Mouse (Mus musculus): Measurements from ENCODE around the gene Dnajc5g. TPM values are rescaled to one million over a fixed set of nuclear protein-coding genes. Genes with fewer than 3 reads are reported as not detected.

Dnajc5g gene
- polyA plus RNA-seq, 1 experiment from 2014 or later = not detected

DNA sequence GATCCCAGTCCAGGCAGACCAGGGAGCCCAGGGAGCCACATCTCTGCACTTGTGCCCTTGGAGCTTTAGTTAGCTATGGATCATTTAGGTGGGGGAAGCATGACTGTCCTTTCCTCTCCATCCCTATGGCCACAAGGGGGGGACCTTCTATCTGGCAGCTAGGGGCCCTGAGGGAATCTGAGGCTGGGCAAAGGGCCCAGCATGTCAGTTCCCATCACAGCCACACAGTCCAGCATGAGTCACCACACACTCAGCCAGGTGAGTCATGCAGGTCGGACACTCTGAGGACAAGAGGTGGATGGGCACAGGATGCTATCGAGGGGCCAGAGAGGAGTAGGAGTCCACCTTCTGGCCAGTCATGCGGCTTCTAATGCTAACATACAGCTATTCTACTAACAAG lies 45.7 kb downstream of the Dnajc5g start:
- no peak overlapping the region for H3K4me2 ChIP-seq (replicated peaks)
- WGBS = 95% methylated on average over 3 of the region's 3 CpGs
- H3K4me1 ChIP-seq = peaks cover 12% of the 10 kb centered on the region
- H3K27me3 ChIP-seq = no peaks in the 10 kb centered on the region
- H3K27ac ChIP-seq (replicated peaks) = no peak overlapping the region
- no peaks in the 10 kb centered on the region for H3K9me3 ChIP-seq (replicated peaks)
- no peak for ATAC-seq (ENCODE audit: insufficient number of reproducible peaks, low FRiP score, low TSS enrichment, low read depth)
- H3K9ac ChIP-seq = no peak overlapping the region
- H3K4me3 ChIP-seq (replicated peaks) = no peak overlapping the region
- peaks cover 17% of the 10 kb centered on the region for H3K36me3 ChIP-seq

DNA sequence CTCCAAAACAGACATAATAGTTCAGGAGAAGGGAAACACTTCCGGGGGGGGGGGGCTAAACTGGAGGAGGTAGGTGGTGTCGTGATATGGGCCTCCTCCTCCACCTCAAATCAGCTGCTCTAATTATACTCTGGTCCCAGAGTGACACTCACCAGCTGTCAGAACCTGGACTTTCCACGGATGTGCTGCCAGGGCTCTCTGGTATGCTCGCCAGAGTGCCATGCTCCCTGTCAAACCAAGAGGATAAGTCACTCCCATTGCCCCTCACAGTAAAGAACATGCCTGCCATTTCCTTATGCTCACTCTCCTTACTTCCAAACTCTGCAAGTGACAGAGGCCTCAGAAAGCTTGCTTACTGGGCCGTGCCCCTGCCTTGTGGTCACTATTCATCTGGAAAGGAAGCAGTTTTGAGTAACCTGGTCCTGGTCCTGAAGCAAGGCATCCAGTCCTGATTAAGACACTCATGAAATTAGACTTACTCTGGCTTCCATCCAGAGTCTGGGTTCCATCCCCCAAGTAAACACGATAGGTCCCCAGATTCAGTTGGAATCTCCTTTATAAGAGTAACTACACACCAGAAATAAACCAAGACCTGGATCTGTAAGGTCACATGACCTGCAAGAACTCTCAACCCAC lies 47.5 kb downstream of the Dnajc5g start:
- Histone ChIP-seq H3K9me3 (replicated peaks) (no peaks in the 10 kb centered on the region), H3K27me3 (no peaks in the 10 kb centered on the region), H3K9ac (peak overlapping the region; percentile 62), H3K4me3 (replicated peaks) (peak overlapping the region; percentile 65), H3K27ac (replicated peaks) (peak overlapping the region; percentile 88; the same call in 1 of the 2 replicates), H3K4me2 (replicated peaks) (peak overlapping the region; percentile 64), H3K36me3 (peaks cover 32% of the 10 kb centered on the region), H3K4me1 (peaks cover 12% of the 10 kb centered on the region)
- 21% methylated on average over 6 of the region's 6 CpGs for WGBS
- no peak for ATAC-seq (ENCODE audit: insufficient number of reproducible peaks, low FRiP score, low TSS enrichment, low read depth)

DNA sequence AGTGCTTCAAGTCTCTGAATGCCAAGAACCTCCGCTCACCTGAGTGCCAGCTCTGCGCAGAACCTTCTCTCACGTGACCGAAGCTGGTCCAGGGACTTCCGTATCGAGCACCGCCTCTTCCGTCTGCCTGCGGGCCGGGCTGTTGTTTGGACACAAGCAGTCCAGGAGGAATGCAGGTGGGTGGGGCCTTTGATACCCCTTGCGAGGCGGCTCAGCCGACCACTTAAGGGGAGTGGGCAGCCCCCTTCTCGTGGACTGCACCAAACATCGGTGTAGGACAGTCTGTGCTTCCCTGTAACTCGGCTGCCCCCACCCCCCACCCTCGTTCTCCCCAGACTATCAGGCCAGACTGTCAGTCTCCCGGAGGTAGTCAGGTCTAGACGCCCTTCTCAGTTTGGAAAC lies 48.1 kb downstream of the Dnajc5g start, which contains the start of gene Mpv17:
Mpv17 (minus strand) TSS at position 100 of the 402 bp plus-strand sequence.
- WGBS = under 1% methylated on average over 19 of the region's 19 CpGs
- H3K4me1 ChIP-seq = peaks cover 12% of the 10 kb centered on the region
- ATAC-seq (ENCODE audit: insufficient number of reproducible peaks, low FRiP score, low TSS enrichment, low read depth) = peak; percentile 92
- no peaks in the 10 kb centered on the region for H3K27me3 ChIP-seq
- H3K9ac ChIP-seq = peak within 1 kb of the TSS; percentile 62
- H3K4me2 ChIP-seq (replicated peaks) = peak within 1 kb of the TSS; percentile 64
- peak within 1 kb of the TSS; percentile 88 for H3K27ac ChIP-seq (replicated peaks)
- H3K9me3 ChIP-seq (replicated peaks) = no peaks in the 10 kb centered on the region
- peak within 1 kb of the TSS; percentile 65 for H3K4me3 ChIP-seq (replicated peaks)
- peaks cover 37% of the 10 kb centered on the region for H3K36me3 ChIP-seq

Other genes starting within 250 kb of the Dnajc5g start
- gene Tmem214, start 238.3 kb upstream of the Dnajc5g start, polyA plus RNA-seq (2015; fragmentation: Nextera tagmentation; extraction: Ambion mirVana) = 90.0 and 100.0 TPM in 2 replicates
- gene Agbl5, start 217.6 kb upstream of the Dnajc5g start, polyA plus RNA-seq (2015; fragmentation: Nextera tagmentation; extraction: Ambion mirVana) = 22.1 and 28.7 TPM in 2 replicates
- gene Ost4, start 198.5 kb upstream of the Dnajc5g start, polyA plus RNA-seq (2015; fragmentation: Nextera tagmentation; extraction: Ambion mirVana) = 482 and 502 TPM in 2 replicates
- 244 and 254 TPM in 2 replicates for gene Emilin1, start 192.9 kb upstream of the Dnajc5g start, polyA plus RNA-seq (2015; fragmentation: Nextera tagmentation; extraction: Ambion mirVana)
- 23.8 and 25.6 TPM in 2 replicates for gene Khk, start 184.9 kb upstream of the Dnajc5g start, polyA plus RNA-seq (2015; fragmentation: Nextera tagmentation; extraction: Ambion mirVana)
- 32.1 and 34.0 TPM in 2 replicates for gene Cgref1, start 160.7 kb upstream of the Dnajc5g start, polyA plus RNA-seq (2015; fragmentation: Nextera tagmentation; extraction: Ambion mirVana)
- gene Preb, start 145.9 kb upstream of the Dnajc5g start, polyA plus RNA-seq (2015; fragmentation: Nextera tagmentation; extraction: Ambion mirVana) = 125 and 130 TPM in 2 replicates
- gene Tcf23, start 137.6 kb upstream of the Dnajc5g start, polyA plus RNA-seq (2015; fragmentation: Nextera tagmentation; extraction: Ambion mirVana) = 0.08 TPM in 1 of 2 replicates, not detected in the other
- 173 and 174 TPM in 2 replicates for gene Atraid, start 58.0 kb upstream of the Dnajc5g start, polyA plus RNA-seq (2015; fragmentation: Nextera tagmentation; extraction: Ambion mirVana)
- gene Slc5a6, start 57.4 kb upstream of the Dnajc5g start, polyA plus RNA-seq (2015; fragmentation: Nextera tagmentation; extraction: Ambion mirVana) = 10.8 and 12.0 TPM in 2 replicates
- 23.5 and 26.4 TPM in 2 replicates for gene Cad, start 51.5 kb upstream of the Dnajc5g start, polyA plus RNA-seq (2015; fragmentation: Nextera tagmentation; extraction: Ambion mirVana)
- gene Slc30a3, start 2.0 kb downstream of the Dnajc5g start, polyA plus RNA-seq (2015; fragmentation: Nextera tagmentation; extraction: Ambion mirVana) = 0.60 and 0.92 TPM in 2 replicates
- 10.2 and 13.7 TPM in 2 replicates for gene Trim54, start 10.4 kb downstream of the Dnajc5g start, polyA plus RNA-seq (2015; fragmentation: Nextera tagmentation; extraction: Ambion mirVana)
- gene Ucn, start 32.5 kb downstream of the Dnajc5g start, polyA plus RNA-seq (2015; fragmentation: Nextera tagmentation; extraction: Ambion mirVana) = not detected in 2 replicates
- gene Mpv17, start 48.0 kb downstream of the Dnajc5g start, polyA plus RNA-seq (2015; fragmentation: Nextera tagmentation; extraction: Ambion mirVana) = 67.3 and 73.4 TPM in 2 replicates
- 1.1 and 3.0 TPM in 2 replicates for gene Gm29609, start 73.6 kb downstream of the Dnajc5g start, polyA plus RNA-seq (2015; fragmentation: Nextera tagmentation; extraction: Ambion mirVana)
- gene Gtf3c2, start 73.9 kb downstream of the Dnajc5g start, polyA plus RNA-seq (2015; fragmentation: Nextera tagmentation; extraction: Ambion mirVana) = 69.0 and 71.5 TPM in 2 replicates
- gene Snx17, start 86.9 kb downstream of the Dnajc5g start, polyA plus RNA-seq (2015; fragmentation: Nextera tagmentation; extraction: Ambion mirVana) = 138 and 150 TPM in 2 replicates
- gene Eif2b4, start 87.1 kb downstream of the Dnajc5g start, polyA plus RNA-seq (2015; fragmentation: Nextera tagmentation; extraction: Ambion mirVana) = 74.4 and 74.7 TPM in 2 replicates
- gene Zfp513, start 96.0 kb downstream of the Dnajc5g start, polyA plus RNA-seq (2015; fragmentation: Nextera tagmentation; extraction: Ambion mirVana) = 12.2 and 12.5 TPM in 2 replicates
- gene Ppm1g, start 114.4 kb downstream of the Dnajc5g start, polyA plus RNA-seq (2015; fragmentation: Nextera tagmentation; extraction: Ambion mirVana) = 113 and 115 TPM in 2 replicates
- 175 and 178 TPM in 2 replicates for gene Nrbp1, start 134.6 kb downstream of the Dnajc5g start, polyA plus RNA-seq (2015; fragmentation: Nextera tagmentation; extraction: Ambion mirVana)
- gene Gm9970, start 134.9 kb downstream of the Dnajc5g start, polyA plus RNA-seq (2015; fragmentation: Nextera tagmentation; extraction: Ambion mirVana) = 0.99 TPM in 1 of 2 replicates, not detected in the other
- gene Krtcap3, start 145.4 kb downstream of the Dnajc5g start, polyA plus RNA-seq (2015; fragmentation: Nextera tagmentation; extraction: Ambion mirVana) = 21.8 and 23.5 TPM in 2 replicates
- 39.4 and 39.5 TPM in 2 replicates for gene Ift172, start 184.8 kb downstream of the Dnajc5g start, polyA plus RNA-seq (2015; fragmentation: Nextera tagmentation; extraction: Ambion mirVana)
- 85.5 and 89.8 TPM in 2 replicates for gene Fndc4, start 189.8 kb downstream of the Dnajc5g start, polyA plus RNA-seq (2015; fragmentation: Nextera tagmentation; extraction: Ambion mirVana)
- gene Gckr, start 191.2 kb downstream of the Dnajc5g start, polyA plus RNA-seq (2015; fragmentation: Nextera tagmentation; extraction: Ambion mirVana) = 0.15 and 0.30 TPM in 2 replicates